Mouse (Mus musculus): ENCODE results near the gene Zfp629. TPM values are rescaled to one million over a fixed set of nuclear protein-coding genes. Genes with fewer than 3 reads are reported as not detected.

Zfp629 gene
- polyA plus RNA-seq, 1 experiment from 2014 or later, result 28.0 TPM

DNA sequence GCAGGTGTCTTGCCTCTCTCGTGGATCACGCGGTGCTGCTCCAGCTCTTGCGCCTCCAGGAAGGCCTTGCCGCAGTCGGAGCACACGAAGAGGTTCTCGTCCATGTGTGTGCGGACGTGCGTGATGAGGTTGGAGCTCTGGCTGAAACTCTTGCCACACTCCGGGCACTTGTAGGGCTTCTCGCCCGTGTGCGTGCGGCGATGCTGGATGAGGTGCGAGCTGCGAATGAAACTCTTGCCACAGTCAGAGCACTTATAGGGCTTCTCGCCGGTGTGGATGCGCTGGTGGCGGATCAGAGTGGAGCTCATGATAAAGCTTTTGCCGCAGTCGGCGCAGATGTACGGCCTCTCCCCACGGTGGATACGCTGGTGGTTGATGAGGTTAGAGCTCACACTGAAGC is 4.6 kb downstream of the Zfp629 start:
- H3K4me1 ChIP-seq (replicated peaks; ENCODE audit: control insufficient read depth, insufficient read depth, low read length), result peaks cover 6% of the 10 kb centered on the region; the same call in 1 of the 2 replicates
- DNase-seq (ENCODE audit: low spot score), result no peak
- WGBS, result 96% methylated on average over 29 of the region's 29 CpGs
- H3K9ac ChIP-seq (ENCODE audit: low read depth, low read length), result no peak overlapping the region
- no peaks in the 10 kb centered on the region for H3K27me3 ChIP-seq (ENCODE audit: control insufficient read depth, insufficient read depth, low read length)
- peaks cover 27% of the 10 kb centered on the region for H3K36me3 ChIP-seq (ENCODE audit: control insufficient read depth, insufficient read depth, low read length)
- H3K27ac ChIP-seq (ENCODE audit: low read depth, low read length), result no peak overlapping the region
- no peaks in the 10 kb centered on the region for H3K9me3 ChIP-seq (ENCODE audit: control insufficient read depth, low read length)
- no peak for ATAC-seq (ENCODE audit: low FRiP score)
- H3K4me3 ChIP-seq (ENCODE audit: low read depth, low read length), result no peak overlapping the region
- no peak overlapping the region for H3K4me2 ChIP-seq (replicated peaks; ENCODE audit: low read depth, low read length)

GRCm38 (mm10) chr7:127607150-127607549 is 8.4 kb downstream of the Zfp629 start:
- Histone ChIP-seq H3K9ac (ENCODE audit: low read depth, low read length) (no peak overlapping the region), H3K4me1 (replicated peaks; ENCODE audit: control insufficient read depth, insufficient read depth, low read length) (no peaks in the 10 kb centered on the region), H3K4me3 (ENCODE audit: low read depth, low read length) (no peak overlapping the region), H3K9me3 (ENCODE audit: control insufficient read depth, low read length) (no peaks in the 10 kb centered on the region), H3K27me3 (ENCODE audit: control insufficient read depth, insufficient read depth, low read length) (no peaks in the 10 kb centered on the region), H3K27ac (ENCODE audit: low read depth, low read length) (no peak overlapping the region), H3K4me2 (replicated peaks; ENCODE audit: low read depth, low read length) (no peak overlapping the region), H3K36me3 (ENCODE audit: control insufficient read depth, insufficient read depth, low read length) (peaks cover 34% of the 10 kb centered on the region)
- no peak for ATAC-seq (ENCODE audit: low FRiP score)
- DNase-seq (ENCODE audit: low spot score), result no peak
- WGBS, result 88% methylated on average over 6 of the region's 6 CpGs

GRCm38 (mm10) chr7:127604256-127604655 is 11.3 kb downstream of the Zfp629 start:
- WGBS, result 91% methylated on average over 10 of the region's 10 CpGs
- Histone ChIP-seq H3K36me3 (ENCODE audit: control insufficient read depth, insufficient read depth, low read length) (peaks cover 16% of the 10 kb centered on the region; the same call in 1 of the 2 replicates), H3K4me3 (ENCODE audit: low read depth, low read length) (no peak overlapping the region), H3K4me1 (replicated peaks; ENCODE audit: control insufficient read depth, insufficient read depth, low read length) (no peaks in the 10 kb centered on the region), H3K4me2 (replicated peaks; ENCODE audit: low read depth, low read length) (no peak overlapping the region), H3K27ac (ENCODE audit: low read depth, low read length) (no peak overlapping the region), H3K9ac (ENCODE audit: low read depth, low read length) (no peak overlapping the region), H3K27me3 (ENCODE audit: control insufficient read depth, insufficient read depth, low read length) (no peaks in the 10 kb centered on the region), H3K9me3 (ENCODE audit: control insufficient read depth, low read length) (no peaks in the 10 kb centered on the region)
- no peak for DNase-seq (ENCODE audit: low spot score)
- ATAC-seq (ENCODE audit: low FRiP score), result no peak

GRCm38 (mm10) chr7:127602903-127603302 is 12.7 kb downstream of the Zfp629 start:
- WGBS, result 91% methylated on average over 2 of the region's 2 CpGs
- H3K4me3 ChIP-seq (ENCODE audit: low read depth, low read length), result no peak overlapping the region

DNA sequence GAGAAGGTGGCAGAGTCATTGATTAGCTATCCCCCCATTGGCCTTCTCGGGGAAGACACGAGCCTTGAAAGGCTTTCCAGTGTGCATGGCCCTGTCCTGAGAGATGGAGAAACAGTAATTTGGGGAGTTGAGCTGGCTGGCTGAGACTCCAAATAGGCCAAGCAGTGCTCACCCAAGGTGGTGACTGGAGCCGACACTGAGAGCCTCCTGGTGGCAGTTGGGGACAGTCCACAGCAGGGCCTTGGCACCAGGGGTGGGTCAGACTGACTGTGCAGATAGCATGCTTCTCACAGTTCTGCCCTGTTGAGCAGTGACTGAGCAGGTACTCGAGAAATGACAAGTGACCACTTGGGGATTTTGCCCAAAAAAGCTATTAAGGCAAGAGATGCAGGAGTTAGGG is 13.9 kb downstream of the Zfp629 start:
- Histone ChIP-seq H3K36me3 (ENCODE audit: control insufficient read depth, insufficient read depth, low read length) (peaks cover 26% of the 10 kb centered on the region), H3K4me1 (replicated peaks; ENCODE audit: control insufficient read depth, insufficient read depth, low read length) (no peaks in the 10 kb centered on the region), H3K9me3 (ENCODE audit: control insufficient read depth, low read length) (no peaks in the 10 kb centered on the region), H3K27ac (ENCODE audit: low read depth, low read length) (no peak overlapping the region), H3K4me2 (replicated peaks; ENCODE audit: low read depth, low read length) (no peak overlapping the region), H3K27me3 (ENCODE audit: control insufficient read depth, insufficient read depth, low read length) (no peaks in the 10 kb centered on the region), H3K9ac (ENCODE audit: low read depth, low read length) (no peak overlapping the region), H3K4me3 (ENCODE audit: low read depth, low read length) (no peak overlapping the region)
- ATAC-seq (ENCODE audit: low FRiP score), result no peak
- no peak for DNase-seq (ENCODE audit: low spot score)
- 81% methylated on average over 4 of the region's 4 CpGs for WGBS

More at GRCm38 (mm10) chr7:127602903-127603302, 12.7 kb downstream of the Zfp629 start:
- DNase-seq (ENCODE audit: low spot score) (no peak), ATAC-seq (ENCODE audit: low FRiP score) (no peak)
- no peak overlapping the region for H3K27ac ChIP-seq (ENCODE audit: low read depth, low read length)
- H3K4me1 ChIP-seq (replicated peaks; ENCODE audit: control insufficient read depth, insufficient read depth, low read length), result no peaks in the 10 kb centered on the region
- peaks cover 22% of the 10 kb centered on the region for H3K36me3 ChIP-seq (ENCODE audit: control insufficient read depth, insufficient read depth, low read length)
- no peak overlapping the region for H3K9ac ChIP-seq (ENCODE audit: low read depth, low read length)
- no peak overlapping the region for H3K4me2 ChIP-seq (replicated peaks; ENCODE audit: low read depth, low read length)
- no peaks in the 10 kb centered on the region for H3K9me3 ChIP-seq (ENCODE audit: control insufficient read depth, low read length)
- no peaks in the 10 kb centered on the region for H3K27me3 ChIP-seq (ENCODE audit: control insufficient read depth, insufficient read depth, low read length)

- DNase-seq (ENCODE audit: low spot score), result no peak
Measured at GRCm38 (mm10) chr7:127600612-127601011, 15.0 kb downstream of the Zfp629 start.

DNA sequence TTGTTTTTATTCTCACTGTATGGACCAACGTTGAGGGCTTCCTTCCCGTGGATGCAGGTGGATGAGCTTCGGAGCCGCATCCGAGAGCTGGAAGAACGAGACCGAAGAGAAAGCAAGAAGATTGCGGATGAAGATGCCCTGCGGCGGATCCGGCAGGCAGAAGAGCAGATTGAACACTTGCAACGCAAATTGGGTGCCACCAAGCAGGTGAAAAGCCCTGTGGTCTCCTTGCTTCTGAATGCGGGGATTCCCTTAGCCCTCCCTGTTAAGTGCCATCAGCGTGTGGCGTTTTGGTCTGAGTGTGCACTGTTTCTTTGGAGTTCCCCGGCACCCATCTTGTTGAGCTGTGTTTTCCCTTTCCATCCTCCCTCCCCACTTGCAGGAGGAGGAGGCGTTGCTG is 18.9 kb downstream of the Zfp629 start:
- no peaks in the 10 kb centered on the region for H3K27me3 ChIP-seq (ENCODE audit: control insufficient read depth, insufficient read depth, low read length)
- H3K9me3 ChIP-seq (ENCODE audit: control insufficient read depth, low read length), result no peaks in the 10 kb centered on the region
- H3K9ac ChIP-seq (ENCODE audit: low read depth, low read length), result no peak overlapping the region
- no peak overlapping the region for H3K27ac ChIP-seq (ENCODE audit: low read depth, low read length)
- no peak overlapping the region for H3K4me3 ChIP-seq (ENCODE audit: low read depth, low read length)
- H3K4me1 ChIP-seq (replicated peaks; ENCODE audit: control insufficient read depth, insufficient read depth, low read length), result no peaks in the 10 kb centered on the region
- ATAC-seq (ENCODE audit: low FRiP score), result no peak
- no peak overlapping the region for H3K4me2 ChIP-seq (replicated peaks; ENCODE audit: low read depth, low read length)
- H3K36me3 ChIP-seq (ENCODE audit: control insufficient read depth, insufficient read depth, low read length), result peaks cover 43% of the 10 kb centered on the region
- no peak for DNase-seq (ENCODE audit: low spot score)
- WGBS, result 96% methylated on average over 17 of the region's 17 CpGs

More at GRCm38 (mm10) chr7:127600612-127601011, 15.0 kb downstream of the Zfp629 start:
- Histone ChIP-seq H3K27ac (ENCODE audit: low read depth, low read length) (no peak overlapping the region), H3K4me3 (ENCODE audit: low read depth, low read length) (no peak overlapping the region), H3K27me3 (ENCODE audit: control insufficient read depth, insufficient read depth, low read length) (no peaks in the 10 kb centered on the region), H3K4me2 (replicated peaks; ENCODE audit: low read depth, low read length) (no peak overlapping the region), H3K9ac (ENCODE audit: low read depth, low read length) (no peak overlapping the region), H3K4me1 (replicated peaks; ENCODE audit: control insufficient read depth, insufficient read depth, low read length) (no peaks in the 10 kb centered on the region), H3K9me3 (ENCODE audit: control insufficient read depth, low read length) (no peaks in the 10 kb centered on the region), H3K36me3 (ENCODE audit: control insufficient read depth, insufficient read depth, low read length) (peaks cover 32% of the 10 kb centered on the region)
- WGBS, result 96% methylated on average over 7 of the region's 7 CpGs
- ATAC-seq (ENCODE audit: low FRiP score), result no peak

GRCm38 (mm10) chr7:127592575-127592974 is 23.0 kb downstream of the Zfp629 start:
- 92% methylated on average over 14 of the region's 14 CpGs for WGBS
- H3K4me2 ChIP-seq (replicated peaks; ENCODE audit: low read depth, low read length), result no peak overlapping the region
- H3K36me3 ChIP-seq (ENCODE audit: control insufficient read depth, insufficient read depth, low read length), result peaks cover 37% of the 10 kb centered on the region

DNA sequence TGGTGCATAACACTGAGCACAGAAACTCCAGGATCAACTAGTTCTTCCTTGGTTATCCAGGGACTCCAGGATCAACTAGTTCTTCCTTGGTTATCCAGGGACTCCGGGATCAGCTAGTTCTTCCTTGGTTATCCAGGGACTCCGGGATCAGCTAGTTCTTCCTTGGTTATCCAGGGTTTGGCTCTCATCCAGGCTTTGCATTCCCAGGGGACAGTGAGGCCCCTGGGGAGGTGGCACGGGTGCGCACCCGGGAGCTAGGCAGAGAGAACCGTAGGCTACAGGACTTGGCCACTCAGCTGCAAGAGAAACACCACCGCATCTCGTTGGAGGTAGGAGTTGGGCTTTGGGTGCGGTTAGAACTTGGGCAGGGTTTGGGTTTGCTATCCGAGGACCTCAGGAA is 24.5 kb downstream of the Zfp629 start:
- ATAC-seq (ENCODE audit: low FRiP score) (no peak), DNase-seq (ENCODE audit: low spot score) (no peak)
- Histone ChIP-seq H3K9ac (ENCODE audit: low read depth, low read length) (no peak overlapping the region), H3K27ac (ENCODE audit: low read depth, low read length) (no peak overlapping the region), H3K9me3 (ENCODE audit: control insufficient read depth, low read length) (no peaks in the 10 kb centered on the region), H3K36me3 (ENCODE audit: control insufficient read depth, insufficient read depth, low read length) (peaks cover 29% of the 10 kb centered on the region), H3K4me2 (replicated peaks; ENCODE audit: low read depth, low read length) (no peak overlapping the region), H3K27me3 (ENCODE audit: control insufficient read depth, insufficient read depth, low read length) (no peaks in the 10 kb centered on the region), H3K4me1 (replicated peaks; ENCODE audit: control insufficient read depth, insufficient read depth, low read length) (0 out of 2 replicates have a peak, but pooled peaks cover 4% of the 10 kb centered on the region), H3K4me3 (ENCODE audit: low read depth, low read length) (no peak overlapping the region)
- WGBS, result 98% methylated on average over 10 of the region's 10 CpGs

More at GRCm38 (mm10) chr7:127592575-127592974, 23.0 kb downstream of the Zfp629 start:
- Histone ChIP-seq H3K27ac (ENCODE audit: low read depth, low read length) (no peak overlapping the region), H3K4me1 (replicated peaks; ENCODE audit: control insufficient read depth, insufficient read depth, low read length) (0 out of 2 replicates have a peak, but pooled peaks cover 4% of the 10 kb centered on the region), H3K9me3 (ENCODE audit: control insufficient read depth, low read length) (no peaks in the 10 kb centered on the region), H3K9ac (ENCODE audit: low read depth, low read length) (no peak overlapping the region), H3K4me3 (ENCODE audit: low read depth, low read length) (no peak overlapping the region), H3K27me3 (ENCODE audit: control insufficient read depth, insufficient read depth, low read length) (no peaks in the 10 kb centered on the region)
- no peak for ATAC-seq (ENCODE audit: low FRiP score)
- no peak for DNase-seq (ENCODE audit: low spot score)
